Mouse (Mus musculus): ENCODE data around the gene Spryd4. TPM values are rescaled to one million over a fixed set of nuclear protein-coding genes. Genes with fewer than 3 reads are reported as not detected.
"Not testable (repeated sequence)": the region's sequence is repeated elsewhere in the genome, so short reads cannot be mapped to it uniquely, and the experiment has no call there.

Spryd4 gene
- polyA plus RNA-seq, 1 experiment from 2014 or later: 30.8 TPM

- peak overlapping the region; percentile 55 for H3K4me3 ChIP-seq (ENCODE audit: low read depth, low read length)
- H3K4me1 ChIP-seq (ENCODE audit: control insufficient read depth, insufficient read depth, low read length): peaks cover 23% of the 10 kb centered on the region
- H3K9me3 ChIP-seq (ENCODE audit: control insufficient read depth, low read length): no peaks in the 10 kb centered on the region
- no peaks in the 10 kb centered on the region for H3K27me3 ChIP-seq (replicated peaks; ENCODE audit: control insufficient read depth, insufficient read depth, low read length)
- no peaks in the 10 kb centered on the region for H3K36me3 ChIP-seq (ENCODE audit: control insufficient read depth, insufficient read depth, low read length)
- H3K4me2 ChIP-seq (ENCODE audit: low read depth, low read length): peak overlapping the region; percentile 92
- ATAC-seq (ENCODE audit: low read depth): no peak
- H3K9ac ChIP-seq (ENCODE audit: low read depth, low read length): peak overlapping the region; percentile 62
- 7% methylated on average over 3 of the region's 3 CpGs for WGBS
- peak; percentile 24 for DNase-seq (ENCODE audit: low spot score)
- peak overlapping the region; percentile 93 for H3K27ac ChIP-seq (replicated peaks; ENCODE audit: low read depth, low read length)
Observed at GRCm38 (mm10) chr10:128175302-128175701, 36.3 kb downstream of the Spryd4 start.

DNA sequence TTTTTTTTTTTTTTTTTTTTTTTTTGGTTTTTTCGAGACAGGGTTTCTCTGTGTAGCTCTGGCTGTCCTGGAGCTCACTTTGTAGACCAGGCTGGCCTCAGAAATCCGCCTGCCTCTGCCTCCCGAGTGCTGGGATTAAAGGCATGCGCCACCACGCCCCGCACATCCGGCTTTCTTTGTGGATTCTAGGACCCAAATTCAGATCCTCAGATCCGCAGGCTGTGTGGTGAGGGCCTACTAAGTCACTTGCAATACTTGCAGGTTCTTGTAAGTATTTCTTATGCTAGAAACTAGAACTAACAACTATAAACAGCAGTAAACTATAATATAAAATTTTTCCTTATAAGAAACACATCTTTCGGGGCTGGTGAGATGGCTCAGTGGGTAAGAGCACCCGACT, 40.3 kb downstream of the Spryd4 start:
- H3K27me3 ChIP-seq (replicated peaks; ENCODE audit: control insufficient read depth, insufficient read depth, low read length); H3K9me3 ChIP-seq (ENCODE audit: control insufficient read depth, low read length); H3K9ac ChIP-seq (ENCODE audit: low read depth, low read length); DNase-seq (ENCODE audit: low spot score); H3K4me3 ChIP-seq (ENCODE audit: low read depth, low read length); H3K36me3 ChIP-seq (ENCODE audit: control insufficient read depth, insufficient read depth, low read length); H3K27ac ChIP-seq (replicated peaks; ENCODE audit: low read depth, low read length); ATAC-seq (ENCODE audit: low read depth); H3K4me2 ChIP-seq (ENCODE audit: low read depth, low read length): not testable (repeated sequence)
- WGBS: 96% methylated on average over 10 of the region's 10 CpGs
- peaks cover 24% of the 10 kb centered on the region for H3K4me1 ChIP-seq (ENCODE audit: control insufficient read depth, insufficient read depth, low read length)

DNA sequence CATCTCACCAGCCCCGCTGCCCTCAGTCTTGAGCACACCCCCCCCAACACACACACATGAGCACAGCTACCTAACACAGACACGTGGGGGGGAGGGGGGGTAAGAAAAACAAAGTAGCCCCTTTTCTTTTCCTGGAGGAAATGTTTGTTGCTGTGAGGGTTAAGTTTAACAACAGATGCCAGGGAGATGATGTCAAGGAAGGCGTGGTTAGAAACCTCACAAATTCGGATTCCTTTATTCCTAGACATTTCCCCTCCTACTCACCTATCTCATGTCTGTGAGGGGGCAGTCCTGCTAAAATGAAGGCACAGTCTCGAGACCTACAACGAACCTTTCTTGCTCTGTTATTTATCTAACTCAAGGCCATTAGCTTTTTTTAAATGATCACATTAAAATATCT, 44.5 kb downstream of the Spryd4 start:
- H3K36me3 ChIP-seq (ENCODE audit: control insufficient read depth, insufficient read depth, low read length): no peaks in the 10 kb centered on the region
- DNase-seq (ENCODE audit: low spot score) (no peak), ATAC-seq (ENCODE audit: low read depth) (no peak)
- no peak overlapping the region; the same call in 1 of the 2 replicates for H3K9ac ChIP-seq (ENCODE audit: low read depth, low read length)
- no peak overlapping the region for H3K4me3 ChIP-seq (ENCODE audit: low read depth, low read length)
- no peak overlapping the region for H3K4me2 ChIP-seq (ENCODE audit: low read depth, low read length)
- H3K27ac ChIP-seq (replicated peaks; ENCODE audit: low read depth, low read length): 0 out of 2 replicates have a peak overlapping the region, but pooled peaks have one; percentile 39
- peaks cover 5% of the 10 kb centered on the region; the same call in 1 of the 2 replicates for H3K4me1 ChIP-seq (ENCODE audit: control insufficient read depth, insufficient read depth, low read length)
- H3K9me3 ChIP-seq (ENCODE audit: control insufficient read depth, low read length): no peaks in the 10 kb centered on the region
- no peaks in the 10 kb centered on the region for H3K27me3 ChIP-seq (replicated peaks; ENCODE audit: control insufficient read depth, insufficient read depth, low read length)
- WGBS: 43% methylated on average over 6 of the region's 6 CpGs

- not testable (repeated sequence) for H3K27ac ChIP-seq (replicated peaks; ENCODE audit: low read depth, low read length); H3K36me3 ChIP-seq (ENCODE audit: control insufficient read depth, insufficient read depth, low read length); H3K4me1 ChIP-seq (ENCODE audit: control insufficient read depth, insufficient read depth, low read length); H3K9ac ChIP-seq (ENCODE audit: low read depth, low read length); H3K4me3 ChIP-seq (ENCODE audit: low read depth, low read length); DNase-seq (ENCODE audit: low spot score); H3K4me2 ChIP-seq (ENCODE audit: low read depth, low read length); H3K9me3 ChIP-seq (ENCODE audit: control insufficient read depth, low read length); H3K27me3 ChIP-seq (replicated peaks; ENCODE audit: control insufficient read depth, insufficient read depth, low read length); ATAC-seq (ENCODE audit: low read depth)
- WGBS: 84% methylated on average over 2 of the region's 3 CpGs
Observed at GRCm38 (mm10) chr10:128165726-128166125, 45.9 kb downstream of the Spryd4 start.

Other genes starting within 250 kb of the Spryd4 start
- 0.75 TPM in 1 of 2 replicates, not detected in the other for gene Hsd17b6, start 204.2 kb downstream of the Spryd4 start, polyA plus RNA-seq (2014; fragmentation: Nextera tagmentation; extraction: Ambion mirVana)
- 61.6 and 69.4 TPM in 2 replicates for gene Prim1, start 196.6 kb downstream of the Spryd4 start, polyA plus RNA-seq (2014; fragmentation: Nextera tagmentation; extraction: Ambion mirVana)
- 847 and 859 TPM in 2 replicates for gene Naca, start 176.2 kb downstream of the Spryd4 start, polyA plus RNA-seq (2014; fragmentation: Nextera tagmentation; extraction: Ambion mirVana)
- gene Ptges3, start 152.9 kb downstream of the Spryd4 start, polyA plus RNA-seq (2014; fragmentation: Nextera tagmentation; extraction: Ambion mirVana): 450 and 475 TPM in 2 replicates
- 2,069 and 2,210 TPM in 2 replicates for gene Atp5b, start 128.5 kb downstream of the Spryd4 start, polyA plus RNA-seq (2014; fragmentation: Nextera tagmentation; extraction: Ambion mirVana)
- 15.7 and 18.8 TPM in 2 replicates for gene Baz2a, start 120.2 kb downstream of the Spryd4 start, polyA plus RNA-seq (2014; fragmentation: Nextera tagmentation; extraction: Ambion mirVana)
- 31.3 and 32.4 TPM in 2 replicates for gene Rbms2, start 31.5 kb downstream of the Spryd4 start, polyA plus RNA-seq (2014; fragmentation: Nextera tagmentation; extraction: Ambion mirVana)
- gene Gls2, start 17.4 kb downstream of the Spryd4 start, polyA plus RNA-seq (2014; fragmentation: Nextera tagmentation; extraction: Ambion mirVana): 1.1 and 2.6 TPM in 2 replicates
- gene Mip, start 14.0 kb upstream of the Spryd4 start, polyA plus RNA-seq (2014; fragmentation: Nextera tagmentation; extraction: Ambion mirVana): 0.15 and 0.35 TPM in 2 replicates
- gene Timeless, start 20.3 kb upstream of the Spryd4 start, polyA plus RNA-seq (2014; fragmentation: Nextera tagmentation; extraction: Ambion mirVana): 35.4 and 53.3 TPM in 2 replicates
- 0.24 and 0.30 TPM in 2 replicates for gene Apon, start 42.3 kb upstream of the Spryd4 start, polyA plus RNA-seq (2014; fragmentation: Nextera tagmentation; extraction: Ambion mirVana)
- gene Apof, start 56.9 kb upstream of the Spryd4 start, polyA plus RNA-seq (2014; fragmentation: Nextera tagmentation; extraction: Ambion mirVana): not detected in 2 replicates
- 13.4 and 13.5 TPM in 2 replicates for gene Stat2, start 58.8 kb upstream of the Spryd4 start, polyA plus RNA-seq (2014; fragmentation: Nextera tagmentation; extraction: Ambion mirVana)
- 0.20 and 0.29 TPM in 2 replicates for gene Il23a, start 86.9 kb upstream of the Spryd4 start, polyA plus RNA-seq (2014; fragmentation: Nextera tagmentation; extraction: Ambion mirVana)
- gene Pan2, start 91.5 kb upstream of the Spryd4 start, polyA plus RNA-seq (2014; fragmentation: Nextera tagmentation; extraction: Ambion mirVana): 23.6 and 23.8 TPM in 2 replicates
- gene Cnpy2, start 110.7 kb upstream of the Spryd4 start, polyA plus RNA-seq (2014; fragmentation: Nextera tagmentation; extraction: Ambion mirVana): 350 and 364 TPM in 2 replicates
- 199 and 201 TPM in 2 replicates for gene Cs, start 125.9 kb upstream of the Spryd4 start, polyA plus RNA-seq (2014; fragmentation: Nextera tagmentation; extraction: Ambion mirVana)
- gene Coq10a, start 157.2 kb upstream of the Spryd4 start, polyA plus RNA-seq (2014; fragmentation: Nextera tagmentation; extraction: Ambion mirVana): 15.6 and 16.8 TPM in 2 replicates
- 11.9 and 12.7 TPM in 2 replicates for gene Ankrd52, start 165.3 kb upstream of the Spryd4 start, polyA plus RNA-seq (2014; fragmentation: Nextera tagmentation; extraction: Ambion mirVana)
- 0.11 and 0.13 TPM in 2 replicates for gene Slc39a5, start 189.4 kb upstream of the Spryd4 start, polyA plus RNA-seq (2014; fragmentation: Nextera tagmentation; extraction: Ambion mirVana)
- 61.9 and 63.3 TPM in 2 replicates for gene Nabp2, start 199.7 kb upstream of the Spryd4 start, polyA plus RNA-seq (2014; fragmentation: Nextera tagmentation; extraction: Ambion mirVana)
- gene Rnf41, start 199.8 kb upstream of the Spryd4 start, polyA plus RNA-seq (2014; fragmentation: Nextera tagmentation; extraction: Ambion mirVana): 35.2 and 36.1 TPM in 2 replicates
- 84.1 and 91.4 TPM in 2 replicates for gene Smarcc2, start 247.4 kb upstream of the Spryd4 start, polyA plus RNA-seq (2014; fragmentation: Nextera tagmentation; extraction: Ambion mirVana)